Mouse (Mus musculus) cerebellum, adult 2 months (tissue): ENCODE measurements at regions not wholly inside any gene's neighbourhood (a gene's known extent, or its start where the extent isn't known, plus 50 kb on each side); places are given as distances from the start of the nearest gene placed in this dataset.
"Not testable (repeated sequence)": the region's sequence is repeated elsewhere in the genome, so short reads cannot be mapped to it uniquely, and the experiment has no call there.

Source experiments
- DNase-seq, 2 experiments: peaks; one replicate each; pipeline ENCODE4 v3.0.0; 2021
- H3K27ac ChIP-seq: fragments of 200-500 bp; 2 replicates; pipeline ENCODE4 v1.5.1; 2012; ENCODE audit warnings: low read length, control low read depth, inconsistent platforms; ENCODE audit not compliant: insufficient read depth
- H3K27me3 ChIP-seq: fragments of 200-500 bp; 2 replicates; pipeline ENCODE4 v1.6.1; 2012; ENCODE audit warnings: inconsistent platforms, mild to moderate bottlenecking, low read length, moderate library complexity; ENCODE audit not compliant: control insufficient read depth, insufficient read depth
- H3K4me1 ChIP-seq: fragments of 200-500 bp; 2 replicates; pipeline ENCODE4 v1.6.1; 2011; ENCODE audit warnings: low read length; ENCODE audit not compliant: control insufficient read depth, insufficient read depth
- H3K4me3 ChIP-seq: fragments of 200-500 bp; replicated peaks from 2 replicates; pipeline ENCODE3; 2011; ENCODE audit warnings: mild to moderate bottlenecking, low read depth, low read length, control low read depth; ENCODE audit not compliant: insufficient read depth
- CTCF ChIP-seq: fragments of 200-500 bp; IDR thresholded peaks from 2 replicates; pipeline ENCODE4 v1.5.1; 2011; ENCODE audit warnings: low read depth, mild to moderate bottlenecking, control low read depth, low read length, moderate library complexity, borderline replicate concordance; ENCODE audit not compliant: insufficient read depth
- POLR2A ChIP-seq: fragments of 200-500 bp; IDR thresholded peaks from 2 replicates; pipeline ENCODE4 v1.6.1; 2011; ENCODE audit warnings: low read length, control low read depth, borderline replicate concordance; ENCODE audit not compliant: insufficient read depth
- WGBS: fragments of 180-500 bp; shearing (Covaris S2); methylation state at CpG from one replicate; pipeline ENCODE4 v1.1.7; 2018; 5-methylcytosine and 5-hydroxymethylcytosine counted together

DNA sequence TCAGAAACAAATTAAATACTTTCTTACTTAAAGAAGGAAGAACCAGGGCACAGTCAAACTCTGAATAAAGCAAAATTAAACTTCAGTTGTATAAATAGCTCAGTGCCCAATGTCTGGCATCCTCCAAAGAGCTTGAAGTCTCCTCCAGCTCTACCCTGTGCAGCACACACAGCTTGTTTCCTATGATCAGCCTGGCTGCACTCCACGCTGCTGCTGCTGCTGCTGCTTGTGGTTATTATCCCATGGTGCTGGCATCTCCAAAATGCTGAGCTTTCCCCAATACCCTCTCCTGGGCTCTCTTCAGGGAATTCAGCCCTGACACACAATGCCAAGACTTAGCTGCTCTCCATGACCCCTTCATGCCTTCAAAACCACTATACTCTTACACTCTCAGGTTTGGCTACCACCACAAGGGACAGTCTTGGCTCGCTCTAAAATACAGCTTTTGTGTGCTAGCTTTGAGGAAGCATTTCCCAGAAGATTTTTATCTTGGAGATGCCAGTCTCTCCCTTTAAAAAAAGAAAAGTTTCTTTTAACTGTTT is 121.0 kb downstream of the Rab10 start:
- not testable (repeated sequence) for H3K27ac ChIP-seq, H3K4me3 ChIP-seq, H3K27me3 ChIP-seq, DNase-seq, H3K4me1 ChIP-seq
- 45% methylated on average over 2 of the region's 2 CpGs for WGBS

DNA sequence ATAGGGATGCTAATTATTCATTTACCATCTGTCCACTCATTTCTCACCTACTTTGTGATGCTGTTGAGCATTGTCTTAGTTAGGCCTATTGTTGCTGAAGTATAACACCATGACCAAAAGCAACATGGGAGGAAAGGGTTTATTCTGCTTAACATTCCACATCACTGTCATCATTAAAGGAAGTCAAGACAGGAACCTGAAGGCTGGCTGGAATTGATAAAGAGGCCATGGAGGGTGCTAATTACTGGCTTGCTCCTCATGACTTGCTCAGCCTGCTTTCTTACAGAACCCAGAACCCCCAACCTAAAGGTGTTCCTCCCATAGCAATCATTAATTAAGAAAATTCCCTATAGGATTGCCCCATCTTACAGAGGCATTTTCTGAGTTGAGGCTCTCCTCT is 121.6 kb downstream of the Rab10 start:
- no peaks in the 10 kb centered on the region for H3K27me3 ChIP-seq
- H3K27ac ChIP-seq, result no peak overlapping the region
- no peaks in the 10 kb centered on the region for H3K4me1 ChIP-seq
- no peak overlapping the region for H3K4me3 ChIP-seq
- TF ChIP-seq POLR2A (no peak), CTCF (no peak)
- no peak for DNase-seq

DNA sequence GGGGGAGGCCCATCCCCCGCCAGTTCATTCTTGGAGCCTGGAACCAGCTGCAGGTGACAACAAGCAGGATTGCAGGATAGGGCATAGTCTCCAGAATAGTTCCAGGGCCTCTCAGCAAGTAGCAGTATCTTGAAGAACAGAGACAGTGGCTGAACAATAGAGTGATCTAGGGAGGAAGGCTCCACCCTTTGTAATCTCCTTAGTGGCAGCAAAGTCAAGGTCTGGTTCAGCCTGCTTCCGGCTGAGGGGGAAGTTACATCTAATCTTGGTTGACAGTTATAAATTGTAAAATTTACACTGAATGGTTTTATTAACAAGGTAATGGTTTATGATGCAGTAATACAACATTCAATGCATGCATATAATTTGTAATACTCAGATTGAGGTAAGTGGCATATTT is 136.4 kb downstream of the Rab10 start:
- Histone ChIP-seq H3K4me1 (no peaks in the 10 kb centered on the region), H3K27ac (no peak overlapping the region), H3K4me3 (no peak overlapping the region), H3K27me3 (no peaks in the 10 kb centered on the region)
- 85% methylated on average over 2 of the region's 2 CpGs for WGBS
- TF ChIP-seq POLR2A (no peak), CTCF (no peak)
- no peak for DNase-seq

DNA sequence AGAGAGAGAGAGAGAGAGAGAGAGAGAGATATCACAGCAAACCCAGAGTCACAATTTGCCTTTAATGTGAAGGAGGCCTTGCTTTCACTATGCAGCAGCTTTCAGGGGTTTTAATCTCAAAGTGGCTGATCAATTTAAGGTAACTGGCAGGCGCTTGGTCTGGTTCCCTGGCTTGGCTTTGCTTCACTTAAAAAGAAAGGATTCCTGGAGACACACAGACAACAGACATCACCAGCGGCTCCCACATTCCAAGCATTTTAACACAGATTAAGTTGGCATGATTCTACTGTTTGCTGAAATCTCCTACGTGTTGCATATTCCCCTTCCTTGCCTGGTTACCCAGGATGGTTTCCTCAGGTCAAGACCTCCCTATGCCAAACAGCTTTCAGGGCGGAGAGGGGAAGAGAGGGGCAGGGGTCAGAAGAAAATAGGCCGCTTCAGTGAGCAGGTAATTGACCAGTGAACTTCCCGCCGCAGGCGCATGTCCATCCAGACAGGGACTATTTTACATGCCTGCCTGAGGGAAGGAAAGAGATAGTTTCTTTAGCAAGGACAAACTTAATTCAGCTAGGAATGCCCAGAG is 140.0 kb downstream of the Rab10 start:
- not testable (repeated sequence) for H3K4me1 ChIP-seq, DNase-seq, H3K27me3 ChIP-seq, H3K4me3 ChIP-seq, H3K27ac ChIP-seq
- WGBS, result 16% methylated on average over 8 of the region's 8 CpGs

DNA sequence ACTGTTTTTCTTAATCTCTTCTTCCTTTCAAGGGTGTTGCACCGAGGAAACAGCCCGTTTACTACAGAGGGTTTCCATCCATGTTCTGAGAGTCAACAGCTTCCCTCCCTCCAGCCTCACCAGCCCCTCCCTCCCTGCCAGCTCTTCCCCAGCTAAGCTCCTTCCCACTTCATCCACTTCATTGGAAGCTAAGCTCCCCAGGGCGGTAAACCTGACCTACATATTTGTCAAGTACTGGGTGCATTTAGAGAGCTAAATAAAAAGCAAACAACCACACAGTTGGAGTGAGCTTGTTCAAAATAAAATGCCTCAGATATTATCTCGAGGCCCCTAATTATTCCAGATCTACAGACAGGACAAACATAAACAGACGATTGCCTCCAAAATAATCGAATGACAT is 148.1 kb downstream of the Rab10 start:
- not testable (repeated sequence) for H3K27me3 ChIP-seq, H3K4me1 ChIP-seq, H3K27ac ChIP-seq, DNase-seq, H3K4me3 ChIP-seq
- 74% methylated on average over 6 of the region's 6 CpGs for WGBS

DNA sequence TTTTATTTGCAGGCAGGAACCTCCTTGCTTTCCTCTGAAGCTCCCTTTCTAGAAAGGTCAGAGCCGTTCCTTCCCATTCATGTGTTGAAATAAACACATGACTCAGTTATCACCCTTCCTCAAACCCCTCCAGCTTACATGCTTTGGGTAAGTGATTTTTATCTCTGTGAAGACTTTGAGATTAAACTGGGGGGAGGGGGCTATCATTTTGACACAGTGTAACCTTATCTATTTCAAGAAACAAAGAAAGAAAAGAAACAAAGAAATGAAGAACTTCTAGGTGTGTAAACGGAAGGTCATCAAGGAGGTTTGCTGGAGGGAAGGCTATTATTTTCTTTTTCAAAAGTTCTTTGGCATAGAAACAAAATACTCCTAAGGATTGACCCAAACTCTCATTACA is 151.0 kb downstream of the Rab10 start:
- H3K27me3 ChIP-seq, H3K4me1 ChIP-seq, H3K27ac ChIP-seq, DNase-seq, H3K4me3 ChIP-seq: not testable (repeated sequence)
- WGBS, result 84% methylated on average over 2 of the region's 2 CpGs

DNA sequence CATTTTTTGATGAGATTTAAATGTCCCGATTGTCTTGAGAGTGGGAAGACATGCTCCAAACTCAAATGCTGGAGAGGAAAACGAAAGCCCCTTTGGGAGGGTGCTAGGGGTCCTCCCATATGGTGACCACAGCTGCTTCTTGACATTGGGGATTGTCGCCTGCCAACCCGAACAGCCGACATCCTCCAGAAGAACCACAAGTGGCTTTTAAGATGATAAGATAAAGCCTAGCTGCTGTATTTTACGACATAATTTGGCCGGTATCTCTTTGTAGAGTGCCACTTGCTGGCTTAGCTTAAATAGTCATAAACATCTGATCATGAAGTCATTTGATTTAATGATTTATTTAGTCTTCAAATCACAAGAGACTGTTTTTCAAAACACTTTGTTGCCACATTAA is 156.1 kb downstream of the Rab10 start:
- H3K27me3 ChIP-seq, H3K27ac ChIP-seq, H3K4me1 ChIP-seq, H3K4me3 ChIP-seq, DNase-seq: not testable (repeated sequence)
- WGBS, result 79% methylated on average over 7 of the region's 7 CpGs

DNA sequence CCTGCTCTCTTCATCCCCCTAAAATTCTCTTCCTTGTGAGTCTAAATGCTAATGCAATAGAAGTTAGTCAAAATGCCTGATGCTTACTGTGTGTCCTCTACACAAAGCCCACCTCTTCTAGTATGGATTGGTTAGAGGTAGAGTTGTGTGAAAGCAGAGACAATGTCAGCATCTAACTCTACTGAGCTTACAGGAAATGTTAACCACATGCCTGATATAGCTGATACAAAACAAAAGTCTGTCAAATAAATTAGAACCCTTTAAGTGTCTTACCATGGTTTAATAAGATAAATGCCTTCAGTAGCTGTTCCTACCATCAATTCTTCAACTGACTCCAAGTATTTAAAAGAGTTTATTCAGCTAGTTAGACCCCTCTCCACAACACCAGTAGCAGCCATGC is 177.2 kb downstream of the Rab10 start:
- not testable (repeated sequence) for DNase-seq, H3K4me3 ChIP-seq, H3K4me1 ChIP-seq, H3K27me3 ChIP-seq, H3K27ac ChIP-seq

DNA sequence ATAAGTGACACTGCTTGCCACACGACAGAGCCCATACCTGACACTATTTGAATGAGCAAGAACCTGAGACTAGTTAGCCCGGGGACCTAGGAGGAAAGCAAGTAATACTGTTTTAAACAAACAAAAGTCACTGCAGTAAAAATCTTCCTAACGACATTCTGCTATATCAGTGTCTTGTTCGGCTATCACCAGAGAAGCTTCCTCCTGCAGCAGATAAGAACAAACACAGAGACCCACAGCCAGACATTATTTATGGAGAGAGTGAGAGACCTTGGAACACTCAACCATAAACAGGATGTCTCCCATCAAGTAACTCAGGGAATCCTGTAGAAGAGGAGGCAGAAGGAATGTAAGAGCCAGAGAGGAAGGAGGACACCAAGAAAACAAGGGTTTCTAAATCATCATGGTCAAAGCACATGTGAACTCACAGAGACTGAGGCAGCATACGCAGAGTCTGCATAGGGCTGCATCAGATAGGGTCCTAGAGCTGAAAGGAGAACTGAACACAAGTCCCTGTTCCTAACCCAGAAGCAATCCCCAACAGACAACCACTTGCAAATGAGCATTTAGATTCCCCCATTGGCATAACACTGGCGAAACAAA is 178.5 kb downstream of the Rab10 start:
- not testable (repeated sequence) for DNase-seq, H3K27me3 ChIP-seq, H3K4me3 ChIP-seq, H3K27ac ChIP-seq, H3K4me1 ChIP-seq
- 81% methylated on average over 6 of the region's 6 CpGs for WGBS

DNA sequence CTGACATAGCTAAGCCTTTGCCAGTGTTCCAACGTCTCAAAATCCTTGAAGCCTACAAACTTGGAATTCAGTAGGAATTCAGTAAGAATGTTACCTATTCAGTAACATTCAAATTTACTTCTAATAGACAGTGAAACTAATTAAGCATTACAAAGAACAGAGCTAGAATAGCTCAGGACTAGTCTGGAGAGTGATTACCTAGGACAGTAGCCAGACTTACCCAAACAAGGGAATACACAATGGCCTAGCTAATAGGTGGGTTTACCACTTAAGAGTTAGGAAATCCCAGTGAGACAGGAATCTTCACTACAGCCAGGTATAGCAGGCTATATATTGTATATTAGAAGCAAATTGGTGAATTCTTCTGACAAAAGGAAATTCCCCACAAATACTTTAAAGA is 182.4 kb downstream of the Rab10 start:
- WGBS, result 60% methylated on average over 1 of the region's 1 CpGs
- not testable (repeated sequence) for DNase-seq, H3K27ac ChIP-seq, H3K27me3 ChIP-seq, H3K4me3 ChIP-seq, H3K4me1 ChIP-seq
